Mouse (Mus musculus): Measurements from ENCODE around the gene 1700020L24Rik.

Gene 1700020L24Rik

DNA sequence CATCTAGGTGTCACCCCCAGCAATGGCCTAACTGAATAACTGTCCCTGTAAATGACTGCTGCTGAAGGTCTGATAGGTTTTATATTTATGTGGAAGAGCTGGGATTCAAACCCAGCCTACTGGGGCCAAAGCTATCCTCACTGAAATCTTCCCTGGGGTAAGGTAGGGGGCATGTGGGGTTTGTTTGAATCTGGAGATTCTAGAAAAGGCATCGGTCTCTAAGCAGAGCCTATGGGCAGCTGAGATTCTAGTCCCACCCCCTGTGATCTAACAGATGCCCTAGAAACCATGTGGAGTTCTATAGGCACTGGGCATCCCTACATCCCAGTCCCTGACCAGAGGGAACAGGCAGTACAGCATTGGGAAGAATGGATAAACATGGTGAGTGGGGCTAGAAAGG is at the start of gene 1700020L24Rik:
1700020L24Rik (plus strand) TSS at position 301 of the 400 bp plus-strand sequence.
- no peak for DNase-seq

- DNase-seq: no peak
Measured at GRCm38 (mm10) chr11:83393062-83393461, 44.4 kb upstream of the 1700020L24Rik start.

- no peak for DNase-seq
Measured at GRCm38 (mm10) chr11:83394802-83395439, 42.6 kb upstream of the 1700020L24Rik start.

DNA sequence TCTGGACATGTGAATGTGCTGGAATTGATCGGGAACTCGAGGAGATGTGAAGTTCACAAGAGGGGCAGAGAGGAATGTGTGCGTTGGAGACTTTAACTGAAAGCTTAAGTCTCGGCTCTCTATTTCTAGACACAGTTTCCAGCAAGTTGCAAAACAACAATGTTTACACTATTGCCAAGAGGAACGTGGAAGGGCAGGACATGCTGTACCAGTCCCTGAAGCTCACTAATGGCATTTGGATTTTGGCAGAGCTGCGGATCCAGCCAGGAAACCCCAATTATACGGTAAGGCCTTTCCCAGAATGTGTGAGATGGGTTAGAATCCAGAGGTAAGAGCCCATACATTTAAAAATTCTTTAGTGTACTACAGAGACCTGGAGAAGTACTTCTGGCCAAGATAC is 39.9 kb upstream of the 1700020L24Rik start:
- DNase-seq: no peak

DNA sequence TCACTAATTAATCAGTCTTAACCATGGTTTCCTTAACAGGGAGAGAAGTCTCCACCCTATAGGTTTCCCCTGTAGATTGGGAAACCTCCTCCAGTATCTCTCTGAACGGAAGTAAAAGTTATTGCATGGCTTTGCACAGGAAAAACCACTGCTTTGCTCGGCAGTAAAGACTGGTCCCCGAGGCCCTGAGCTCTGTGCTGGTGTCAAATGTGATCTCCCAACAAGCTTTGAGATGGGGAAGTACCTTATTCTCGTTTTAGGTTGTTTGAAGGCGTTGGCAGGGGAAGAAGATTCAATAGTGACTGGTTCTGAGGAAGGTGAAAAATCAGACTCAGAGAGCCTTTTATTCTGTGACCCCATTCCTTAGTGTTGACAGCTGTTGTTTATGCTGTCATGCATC is 38.8 kb upstream of the 1700020L24Rik start:
- no peak for DNase-seq

DNA sequence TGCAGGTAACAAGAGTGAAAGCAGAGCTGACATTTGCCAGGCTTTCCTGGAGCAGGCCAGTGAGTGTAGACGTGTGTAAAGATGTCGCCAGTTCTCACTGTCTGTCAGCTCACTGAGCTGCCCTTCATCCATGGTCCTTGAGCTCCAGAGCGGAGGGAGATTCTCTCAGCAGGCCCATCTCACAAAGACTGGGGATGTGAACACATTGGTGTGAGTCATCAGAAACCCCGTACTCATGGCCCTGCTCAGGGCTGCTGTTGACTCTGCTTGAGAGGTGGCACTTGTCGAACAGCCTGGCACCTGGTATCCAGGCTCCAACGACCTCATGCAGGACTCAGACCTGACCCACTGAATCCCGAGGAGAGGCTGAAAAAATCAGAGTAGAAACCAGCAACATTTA is 33.7 kb upstream of the 1700020L24Rik start:
- DNase-seq: no peak

- DNase-seq: no peak
Measured at GRCm38 (mm10) chr11:83406391-83406790, 31.1 kb upstream of the 1700020L24Rik start.

DNA sequence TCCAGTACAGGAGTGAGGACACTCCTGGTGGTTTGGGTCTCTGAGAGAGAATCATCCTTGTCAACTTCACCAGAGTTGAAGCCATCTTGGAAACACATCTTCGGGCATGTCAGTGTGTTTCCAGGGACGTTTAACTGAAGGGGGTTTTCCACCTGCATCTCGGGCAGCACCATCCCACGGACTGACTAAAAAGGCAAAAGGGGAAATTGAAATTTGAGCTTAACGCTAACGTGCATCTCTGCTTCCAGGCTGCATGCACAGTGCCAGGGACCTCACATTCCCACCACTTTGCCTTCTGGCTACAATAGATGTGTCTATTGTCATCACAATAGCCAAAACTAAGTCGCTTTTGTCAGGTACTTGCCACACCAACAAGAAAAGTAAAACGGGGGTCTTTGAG is 29.2 kb upstream of the 1700020L24Rik start:
- DNase-seq: no peak

GRCm38 (mm10) chr11:83409087-83409754 is 28.3 kb upstream of the 1700020L24Rik start, which contains the start of gene Rasl10b:
Gene Rasl10b, plus strand, starts transcription at chr11:83409137.
- peak; percentile 73 for DNase-seq

DNA sequence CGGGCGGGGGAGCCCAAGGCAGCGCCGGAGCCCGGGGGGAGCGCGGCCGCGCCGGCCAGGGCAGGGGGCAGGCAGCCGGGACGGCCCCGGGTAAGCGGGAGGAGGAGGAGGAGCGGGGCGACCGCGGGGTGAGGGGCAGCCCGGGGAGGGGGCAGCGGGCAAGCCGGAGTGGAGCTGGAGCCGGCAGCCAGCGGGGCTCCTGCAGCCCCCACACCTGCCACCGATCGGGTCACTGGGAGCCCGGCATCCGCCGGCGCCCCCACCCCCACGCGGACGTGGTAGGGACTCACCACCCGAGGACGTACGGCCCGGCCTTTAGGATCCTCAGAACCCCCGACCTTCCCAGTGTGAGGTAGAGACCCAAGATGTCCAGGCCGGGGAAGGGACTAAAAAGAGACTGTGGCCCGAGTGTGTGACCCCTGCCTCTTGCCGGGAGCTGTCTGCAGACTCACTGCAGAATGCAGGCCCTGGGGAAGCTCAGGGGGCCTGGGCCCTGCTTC is 27.6 kb upstream of the 1700020L24Rik start:
- peak; percentile 47 for DNase-seq

DNA sequence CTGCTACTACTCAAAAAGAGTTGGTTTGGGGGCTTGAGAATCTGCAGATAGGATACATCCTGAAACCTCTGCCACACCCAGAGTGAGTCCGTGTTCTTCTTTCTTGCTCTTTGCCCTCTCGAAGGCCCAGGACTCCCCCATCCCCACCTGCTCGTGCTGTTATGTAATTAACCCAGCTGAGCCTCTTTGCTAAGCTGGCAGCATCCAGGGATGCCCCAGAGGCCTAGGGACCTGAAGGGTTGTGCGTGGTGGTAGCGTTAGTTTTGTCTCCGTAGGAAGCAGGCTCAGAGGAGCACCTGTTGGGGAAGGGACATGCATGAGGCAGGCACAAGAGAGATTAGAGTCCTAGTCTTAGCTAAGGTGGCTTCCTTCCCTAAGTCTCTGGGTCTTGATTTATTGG is 27.0 kb upstream of the 1700020L24Rik start:
- DNase-seq: no peak

GRCm38 (mm10) chr11:83417080-83417479 is 20.4 kb upstream of the 1700020L24Rik start:
- no peak for DNase-seq

- DNase-seq: no peak
Measured at GRCm38 (mm10) chr11:83417708-83418107, 19.8 kb upstream of the 1700020L24Rik start.

- peak; percentile 56 for DNase-seq
Measured at GRCm38 (mm10) chr11:83418566-83418965, 18.9 kb upstream of the 1700020L24Rik start.

DNA sequence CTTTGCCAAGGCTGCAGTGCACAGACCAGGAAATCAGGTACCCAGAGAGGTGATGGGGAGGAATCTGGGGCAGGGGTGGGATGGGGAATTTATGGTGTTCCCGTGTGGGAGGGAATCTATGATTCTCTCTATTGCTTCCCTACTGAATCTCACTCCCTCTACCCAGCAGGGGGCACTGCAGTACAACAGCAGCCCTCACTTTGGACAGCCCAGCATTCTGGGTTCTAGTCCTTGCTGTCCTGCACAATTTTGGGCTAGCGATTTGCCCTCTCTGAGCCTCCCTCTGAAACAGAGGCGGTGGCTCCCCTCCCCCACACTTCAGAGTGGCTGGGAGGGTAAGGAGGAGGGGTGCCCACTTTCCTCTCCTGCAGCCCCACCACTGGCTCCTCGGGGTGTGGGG is 17.1 kb upstream of the 1700020L24Rik start:
- DNase-seq: no peak

- no peak for DNase-seq
Measured at GRCm38 (mm10) chr11:83421305-83421704, 16.2 kb upstream of the 1700020L24Rik start.

- DNase-seq: peak; percentile 65
Measured at GRCm38 (mm10) chr11:83424681-83425080, 12.8 kb upstream of the 1700020L24Rik start.

DNA sequence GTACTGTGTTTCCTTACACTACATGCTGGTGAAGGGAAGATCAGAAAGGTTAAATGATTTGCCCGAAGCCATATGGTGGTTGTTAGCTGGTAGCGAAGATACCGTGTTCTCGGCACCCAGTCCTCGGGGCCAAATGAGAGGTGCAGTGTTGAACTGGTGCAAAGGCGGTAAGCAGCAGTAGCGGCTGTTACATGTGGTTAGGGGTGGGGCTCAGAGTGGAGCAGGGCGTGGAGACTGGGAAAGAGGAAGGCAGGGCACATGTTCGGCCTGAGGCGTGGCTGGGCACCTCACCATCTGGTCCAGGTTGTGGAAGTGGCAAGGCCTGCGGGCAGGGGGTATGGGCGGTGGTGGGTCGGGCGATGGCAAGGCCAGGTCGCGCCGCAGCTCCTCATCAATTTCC is 10.5 kb upstream of the 1700020L24Rik start:
- no peak for DNase-seq

DNA sequence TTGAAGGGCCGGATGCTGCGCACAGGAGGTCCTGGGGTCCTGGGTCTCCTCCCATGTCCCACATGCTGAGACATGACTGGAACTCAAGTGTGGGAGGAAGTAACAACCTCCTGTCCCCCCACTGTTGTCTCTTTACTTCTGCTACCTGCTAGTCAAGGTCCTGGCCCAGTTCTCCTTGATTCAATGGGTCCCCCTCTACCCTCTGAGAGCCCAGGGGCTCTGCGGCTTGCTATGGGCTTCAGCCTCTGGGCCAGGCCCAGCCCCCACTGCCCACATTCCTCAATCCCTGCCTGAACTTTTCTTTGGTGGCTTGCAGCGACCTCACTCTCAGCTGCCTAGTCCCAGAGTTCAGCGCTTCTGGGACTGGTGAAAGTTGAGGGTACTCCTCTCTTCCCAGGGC is 8.1 kb upstream of the 1700020L24Rik start, which contains the start of gene Gas2l2:
Gas2l2 (minus strand) TSS at position 101 of the 400 bp plus-strand sequence.
- DNase-seq: no peak

GRCm38 (mm10) chr11:83432533-83432932 is 4.9 kb upstream of the 1700020L24Rik start:
- DNase-seq: no peak

DNA sequence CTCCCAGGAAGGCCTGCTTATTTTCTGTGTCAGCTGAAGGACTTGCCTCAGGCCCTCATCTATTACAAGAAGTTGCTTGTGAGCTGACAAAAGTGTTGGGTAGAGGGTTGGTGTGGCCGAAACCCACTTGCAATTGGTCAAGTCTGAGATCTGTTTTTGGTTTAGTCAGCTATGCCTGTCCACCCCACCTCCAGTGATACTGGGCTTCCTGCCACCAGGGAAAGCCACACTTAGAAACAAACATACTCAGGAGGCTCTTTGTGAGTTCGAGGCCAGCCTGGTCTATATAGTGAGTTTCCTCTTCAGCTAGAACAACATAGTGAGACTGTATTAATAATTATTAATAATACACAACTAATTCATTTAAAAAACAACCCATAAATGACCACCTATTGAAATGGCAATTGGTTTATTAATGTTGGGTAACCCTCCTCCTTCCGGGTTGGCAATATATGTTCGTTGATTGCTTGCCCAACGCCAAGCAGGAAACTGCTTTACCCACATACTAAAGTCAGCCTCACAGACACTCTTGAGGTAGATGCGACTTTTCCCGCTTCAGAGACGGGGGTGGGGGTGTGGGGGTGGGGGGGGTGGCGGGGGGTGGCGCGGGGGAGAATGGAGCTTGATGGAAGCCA is 2.1 kb downstream of the 1700020L24Rik start:
- DNase-seq: no peak

- peak; percentile 88 for DNase-seq
Measured at GRCm38 (mm10) chr11:83440081-83441064, 2.9 kb downstream of the 1700020L24Rik start.

All from cerebellum, adult 11-12 months (tissue).